Comparison of ENCODE assay signal across 25 mouse cellular contexts in the genomic region with DNA sequence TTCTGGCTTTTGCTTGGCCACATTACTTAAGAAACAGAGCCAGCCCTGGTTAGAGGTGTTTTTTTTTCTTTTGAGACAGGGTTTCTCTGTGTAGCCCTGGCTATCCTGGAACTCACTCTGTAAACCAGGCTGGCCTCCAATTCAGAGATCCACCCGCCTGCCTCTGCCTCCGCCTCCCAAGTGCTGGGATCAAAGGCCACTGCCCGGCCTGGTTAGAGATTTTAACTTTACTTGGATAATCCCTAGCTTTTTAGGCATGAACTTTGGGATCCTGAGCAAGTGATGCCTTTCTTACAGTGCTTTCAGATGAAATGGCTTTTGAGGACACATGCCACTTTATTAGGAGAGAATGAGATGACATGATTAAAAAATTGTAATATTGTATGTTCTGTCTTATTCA. TPM values are rescaled to one million over a fixed set of nuclear protein-coding genes. Genes with fewer than 3 reads are reported as not detected.
DNase-seq lines count a peak whose midpoint lies in the region; ATAC-seq lines count a peak whose summit lies in the region.
"Had no signal": no experiment of that assay in that cellular context is flagged by ENCODE, and none has a peak within 500 bp of the region (broad histone marks: within the 10 kb centered on the region; RNA-seq: fewer than 3 reads in every experiment).

No protein-coding gene starts in this region.

- H3K27ac ChIP-seq in kidney, embryonic 16.5 days (ENCODE audit: low read length), result no peak overlapping the region
- H3K27ac ChIP-seq in kidney, embryonic 15.5 days, result no peak overlapping the region
- H3K27ac ChIP-seq: embryonic facial prominence, embryonic 12.5 days; embryonic facial prominence, embryonic 15.5 days; gastrocnemius, adult 2 months; hindbrain, embryonic 10.5 days; hindbrain, embryonic 13.5 days had no signal

- H3K36me3 ChIP-seq in kidney, embryonic 16.5 days (ENCODE audit: insufficient read depth, low read length), result no peaks in the 10 kb centered on the region
- peaks cover 6% of the 10 kb centered on the region; the same call in 1 of the 2 replicates for H3K36me3 ChIP-seq in kidney, embryonic 15.5 days
- H3K36me3 ChIP-seq: embryonic facial prominence, embryonic 12.5 days had no signal

- ATAC-seq in kidney, embryonic 16.5 days (ENCODE audit: low FRiP score, low TSS enrichment), result no peak
- no peak for ATAC-seq in kidney, embryonic 15.5 days (replicated peaks; ENCODE audit: low FRiP score)
- ATAC-seq: CD4-positive, CD25-positive, alpha-beta regulatory T cell, adult 4 months; forebrain, embryonic 14.5 days; forebrain, postnatal 0 days; hindbrain, embryonic 16.5 days had no signal

- WGBS in kidney, embryonic 16.5 days, result 75% methylated on average over 3 of the region's 3 CpGs
- 75% methylated on average over 3 of the region's 3 CpGs for WGBS in kidney, embryonic 15.5 days

- H3K27me3 ChIP-seq in kidney, embryonic 16.5 days (ENCODE audit: insufficient read depth, low read length), result no peaks in the 10 kb centered on the region
- no peaks in the 10 kb centered on the region for H3K27me3 ChIP-seq in kidney, embryonic 15.5 days
- H3K27me3 ChIP-seq: embryonic facial prominence, embryonic 12.5 days; embryonic facial prominence, embryonic 15.5 days; hindbrain, embryonic 13.5 days had no signal

- H3K9me3 ChIP-seq in kidney, embryonic 16.5 days (ENCODE audit: low read length), result no peaks in the 10 kb centered on the region
- H3K9me3 ChIP-seq in kidney, embryonic 15.5 days (replicated peaks), result no peaks in the 10 kb centered on the region
- H3K9me3 ChIP-seq: embryonic facial prominence, embryonic 12.5 days; embryonic facial prominence, embryonic 15.5 days; hindbrain, embryonic 10.5 days; hindbrain, embryonic 13.5 days had no signal

- peak; percentile 39 for DNase-seq in kidney, adult 18-20 months
- DNase-seq in kidney, adult 9 months, result peak; percentile 67
- peak; percentile 40 to 45 for DNase-seq in kidney, postnatal 25 days
- peak; percentile 30 for DNase-seq in yolk sac, embryonic 10.5 days (ENCODE audit: low spot score)
- no peak for DNase-seq in left cerebral cortex, postnatal 25 days (ENCODE audit: low spot score in 2 of 2)
- DNase-seq: adrenal gland, adult 8-10 months; adrenal gland, postnatal 36 days; cerebellum, adult 18-20 months; cerebellum, adult 9-11 months; cerebellum, postnatal 25 days; forebrain, postnatal 0 days; gastrocnemius, adult 2 months; gastrocnemius, postnatal 14 days; heart, adult 11 months; heart, postnatal 36 days had no signal

- no peak overlapping the region for H3K9ac ChIP-seq in kidney, embryonic 16.5 days (replicated peaks; ENCODE audit: low read length)
- no peak overlapping the region for H3K9ac ChIP-seq in kidney, embryonic 15.5 days
- H3K9ac ChIP-seq: embryonic facial prominence, embryonic 12.5 days; embryonic facial prominence, embryonic 15.5 days; forebrain, postnatal 0 days; hindbrain, embryonic 13.5 days had no signal

- no peaks in the 10 kb centered on the region for H3K4me1 ChIP-seq in kidney, embryonic 16.5 days (ENCODE audit: insufficient read depth, low read length)
- no peaks in the 10 kb centered on the region for H3K4me1 ChIP-seq in kidney, embryonic 15.5 days
- H3K4me1 ChIP-seq: embryonic facial prominence, embryonic 12.5 days; embryonic facial prominence, embryonic 15.5 days; hindbrain, embryonic 10.5 days; hindbrain, embryonic 13.5 days had no signal

- H3K4me3 ChIP-seq in kidney, embryonic 16.5 days (ENCODE audit: low read length), result no peak overlapping the region
- H3K4me3 ChIP-seq in kidney, embryonic 15.5 days (replicated peaks), result no peak overlapping the region
- H3K4me3 ChIP-seq: embryonic facial prominence, embryonic 12.5 days; embryonic facial prominence, embryonic 15.5 days; gastrocnemius, adult 2 months; hindbrain, embryonic 10.5 days; hindbrain, embryonic 13.5 days had no signal

- intact Hi-C loops in left cerebral cortex, postnatal 25 days (cut with DNase I), result no loop called here

- no peak overlapping the region for H3K4me2 ChIP-seq in kidney, embryonic 16.5 days (replicated peaks; ENCODE audit: low read depth, low read length)
- H3K4me2 ChIP-seq in kidney, embryonic 15.5 days, result no peak overlapping the region
- H3K4me2 ChIP-seq: embryonic facial prominence, embryonic 12.5 days; embryonic facial prominence, embryonic 15.5 days; heart, embryonic 11.5 days; hindbrain, embryonic 13.5 days had no signal

RNA-seq across cellular contexts. Expression of a gene that starts 52.4 kb away (rescaled TPM):
- polyA plus RNA-seq in kidney, embryonic 16.5 days (2015; fragmentation: Nextera tagmentation; extraction: Ambion mirVana), result 13.5 and 14.8 TPM in 2 replicates
- 13.2 and 13.4 TPM in 2 replicates for polyA plus RNA-seq in kidney, embryonic 15.5 days (2015; fragmentation: Nextera tagmentation; extraction: Ambion mirVana)
- 10 to 100 TPM; 21.9 to 24.3 TPM for total RNA-seq in left cerebral cortex, postnatal 25 days (2021)

Comparison
In these comparisons a context has a peak if more than half of its experiments do, and no peak if none do; other contexts are left out.
1. DNase-seq: peak in kidney, adult 18-20 months (single experiment), kidney, adult 9 months (single experiment), kidney, postnatal 25 days (2 of 2) and yolk sac, embryonic 10.5 days (single experiment); none in left cerebral cortex, postnatal 25 days (0 of 2).